Mouse (Mus musculus): ENCODE results near the gene Kl.

DNA sequence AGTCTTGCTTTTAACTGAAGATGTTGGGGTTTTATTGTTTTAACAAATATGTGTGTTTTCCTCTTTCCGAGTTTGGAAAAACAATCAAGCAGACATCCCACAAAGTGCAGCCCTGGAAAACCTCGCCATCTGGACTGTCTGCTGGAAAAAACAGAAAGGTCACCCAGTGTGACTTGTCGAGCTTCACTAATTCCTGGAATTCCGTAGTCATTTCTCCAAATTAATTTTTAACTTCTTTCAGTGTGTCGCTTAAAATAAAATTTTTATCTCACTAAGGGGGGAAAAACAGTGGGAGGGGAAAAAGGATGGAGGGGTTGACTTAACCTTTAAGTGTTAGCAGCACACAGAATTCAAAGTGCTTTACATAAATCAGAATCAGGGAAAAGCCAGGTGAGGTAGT, 39.8 kb upstream of the Kl start:
- TF ChIP-seq TCF12 (IDR thresholded peaks at IDR 0.05; ENCODE audit: low read depth, low read length) (no peak), EP300 (IDR thresholded peaks at IDR 0.05; ENCODE audit: low read length) (no peak)
